Comparison of ENCODE assay signal across 9 mouse cellular contexts in the genomic region with DNA sequence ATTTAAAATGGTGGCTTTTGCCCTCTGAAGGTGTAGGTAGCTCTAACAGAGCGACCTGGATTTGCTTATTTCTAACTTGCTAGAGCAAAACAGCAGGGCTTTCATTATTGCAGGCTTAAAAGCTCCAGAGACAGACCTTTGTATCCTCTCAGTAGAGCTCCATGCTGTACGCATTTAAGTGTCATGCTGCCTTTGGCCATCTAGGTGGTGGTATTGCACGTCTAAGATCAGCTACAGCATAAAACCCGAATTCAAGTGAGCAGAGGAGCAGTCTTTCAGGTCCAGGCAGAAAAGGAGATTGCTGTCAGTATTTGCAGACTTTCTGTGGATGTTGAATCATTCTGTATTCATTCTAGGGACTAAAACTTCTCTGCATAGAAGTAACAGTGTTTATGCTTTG. TPM values are rescaled to one million over a fixed set of nuclear protein-coding genes. Genes with fewer than 3 reads are reported as not detected.
DNase-seq lines count a peak whose midpoint lies in the region; ATAC-seq and TF ChIP-seq lines count a peak whose summit lies in the region.
"Had no signal": no experiment of that assay in that cellular context is flagged by ENCODE, and none has a peak within 500 bp of the region (broad histone marks: within the 10 kb centered on the region; RNA-seq: fewer than 3 reads in every experiment).

No protein-coding gene starts in this region.

- H3K4me3 ChIP-seq in C2C12 (ENCODE audit: insufficient read depth, poor library complexity, severe bottlenecking): no peak overlapping the region
- no peak overlapping the region for H3K4me3 ChIP-seq in bone marrow, adult 2 months (replicated peaks; ENCODE audit: control insufficient read depth, low read depth, low read length)

- peaks cover 52% of the 10 kb centered on the region for H3K36me3 ChIP-seq in C2C12 (ENCODE audit: control insufficient read depth, insufficient read depth)

- no peak for TF ChIP-seq POLR2A in bone marrow, adult 2 months (IDR thresholded peaks at IDR 0.05; ENCODE audit: borderline replicate concordance, control insufficient read depth, low read depth, low read length)

- no peaks in the 10 kb centered on the region; the same call in 1 of the 2 replicates for H3K4me1 ChIP-seq in bone marrow, adult 2 months (ENCODE audit: control insufficient read depth, insufficient read depth, low read length)

- peaks cover 99% of the 10 kb centered on the region for H3K79me2 ChIP-seq in C2C12 (ENCODE audit: control insufficient read depth, insufficient read depth)

- 14% methylated on average over 4 of the region's 4 CpGs for WGBS in bone marrow, adult 2 months

- H3ac ChIP-seq in C2C12 (ENCODE audit: control insufficient read depth, insufficient read length, low read depth): no peak overlapping the region

- no peak overlapping the region for H3K27ac ChIP-seq in bone marrow, adult 2 months (ENCODE audit: control insufficient read depth, insufficient read depth, low read depth, low read length, poor library complexity)
- H3K27ac ChIP-seq: neural tube, embryonic 13.5 days had no signal

- peak; percentile 73 for ATAC-seq in frontal cortex, adult (ENCODE audit: low TSS enrichment)

- no peaks in the 10 kb centered on the region for H3K27me3 ChIP-seq in C2C12 (ENCODE audit: control insufficient read depth, insufficient read depth, insufficient read length)
- H3K27me3 ChIP-seq: neural tube, embryonic 13.5 days had no signal

- H3K79me3 ChIP-seq in C2C12 (ENCODE audit: low read depth): peaks cover 84% of the 10 kb centered on the region

- peak; percentile 25 for TF ChIP-seq CTCF in C2C12 (IDR thresholded peaks at IDR 0.05; ENCODE audit: control insufficient read depth, insufficient read depth, insufficient read length)
- TF ChIP-seq CTCF in bone marrow, adult 2 months (IDR thresholded peaks at IDR 0.05; ENCODE audit: control insufficient read depth, insufficient read depth, low read length): peak; percentile 41

- DNase-seq in frontal cortex, postnatal 25 days (ENCODE audit: low spot score in 2 of 2): no peak
- DNase-seq in fibroblast of lung, adult 2 months (ENCODE audit: low read depth): peak; percentile 56
- DNase-seq in kidney, postnatal 10 days: peak; percentile 66
- peak; percentile 53 for DNase-seq in lung, postnatal 14 days
- DNase-seq in spleen, postnatal 36 days (ENCODE audit: low spot score in 2 of 2): peak; percentile 35 to 48

TF ChIP-seq in C2C12, 6 proteins besides CTCF, POLR2A, EP300 and RAD21:
- TF ChIP-seq CEBPB (IDR thresholded peaks at IDR 0.05; ENCODE audit: low read depth): no peak
- no peak for TF ChIP-seq FOSL1 (IDR thresholded peaks at IDR 0.05; ENCODE audit: insufficient read depth, low read length, poor library complexity, severe bottlenecking)
- TF ChIP-seq MAX (IDR thresholded peaks at IDR 0.05): no peak
- TF ChIP-seq MYOD1 (IDR thresholded peaks at IDR 0.05; ENCODE audit: control insufficient read depth, insufficient read length, low read depth): no peak
- no peak for TF ChIP-seq MYOG (IDR thresholded peaks at IDR 0.05; ENCODE audit: control insufficient read depth, extremely low read depth, insufficient read length)
- TF ChIP-seq USF1 (IDR thresholded peaks at IDR 0.05; ENCODE audit: low read depth): no peak
TF ChIP-seq in C2C12: peak in this region for 0.

RNA-seq across cellular contexts. Expression of gene Tor1aip1, which starts 6.7 kb away (rescaled TPM):
- polyA plus RNA-seq in C2C12 (2012; fragmentation: generic; extraction: Trizol): 16.5 TPM
- 42.5 and 60.3 TPM in 2 replicates for polyA plus RNA-seq in bone marrow, adult 2 months (2011; ENCODE audit: insufficient read depth, insufficient read length, low replicate concordance, missing spikeins)

RNA-seq across cellular contexts. Expression of gene Tor1aip2, which starts 7.8 kb away (rescaled TPM):
- 38.4 TPM for polyA plus RNA-seq in C2C12 (2012; fragmentation: generic; extraction: Trizol)
- 35.7 and 50.4 TPM in 2 replicates for polyA plus RNA-seq in bone marrow, adult 2 months (2011; ENCODE audit: insufficient read depth, insufficient read length, low replicate concordance, missing spikeins)

Comparison
In these comparisons a context has a peak if more than half of its experiments do, and no peak if none do; other contexts are left out.
1. DNase-seq: peak in fibroblast of lung, adult 2 months (single experiment), kidney, postnatal 10 days (single experiment), lung, postnatal 14 days (single experiment) and spleen, postnatal 36 days (2 of 2); none in frontal cortex, postnatal 25 days (0 of 2).